Mouse (Mus musculus) hindbrain, embryonic 10.5 days (tissue): ENCODE data around the gene Cdc7. TPM values are rescaled to one million over a fixed set of nuclear protein-coding genes. Genes with fewer than 3 reads are reported as not detected.

Source experiments
- DNase-seq: peaks from one replicate; pipeline ENCODE4 v3.0.0-alpha.2; 2017; ENCODE audit warnings: low spot score
- H3K27ac ChIP-seq: fragments of 300-500 bp; sonication (generic); 2 replicates; pipeline ENCODE4 v1.5.1; 2016; ENCODE audit warnings: mild to moderate bottlenecking, moderate library complexity
- H3K27me3 ChIP-seq: fragments of 300-500 bp; sonication (generic); 2 replicates; pipeline ENCODE4 v1.6.1; 2016; ENCODE audit warnings: mild to moderate bottlenecking; ENCODE audit not compliant: poor library complexity, insufficient read depth, severe bottlenecking
- H3K36me3 ChIP-seq: fragments of 300-500 bp; sonication (generic); 2 replicates; pipeline ENCODE4 v1.6.1; 2016; ENCODE audit warnings: mild to moderate bottlenecking, moderate library complexity
- H3K4me1 ChIP-seq: fragments of 300-500 bp; sonication (generic); replicated peaks from 2 replicates; pipeline ENCODE4 v1.6.1; 2016; ENCODE audit warnings: mild to moderate bottlenecking
- H3K4me3 ChIP-seq: fragments of 300-500 bp; sonication (generic); 2 replicates; pipeline ENCODE4 v1.5.1; 2016; ENCODE audit warnings: mild to moderate bottlenecking, moderate library complexity
- H3K9me3 ChIP-seq: fragments of 300-500 bp; sonication (generic); 2 replicates; pipeline ENCODE4 v1.6.1; 2016; ENCODE audit warnings: mild to moderate bottlenecking, moderate library complexity
- WGBS: fragments of 180-500 bp; shearing (Covaris S2); methylation state at CpG from one replicate; pipeline ENCODE4 v1.1.7; 2016; 5-methylcytosine and 5-hydroxymethylcytosine counted together
- polyA plus RNA-seq: library from polyadenylated mRNA; unstranded; fragments of >200 nt; fragmentation: Nextera tagmentation; extraction: Ambion mirVana; gene quantifications from 2 replicates; pipeline ENCODE4 v1.2.1, GENCODE M21; 2016

Gene Cdc7
- polyA plus RNA-seq, 1 experiment from 2014 or later: 40.2 TPM

DNA sequence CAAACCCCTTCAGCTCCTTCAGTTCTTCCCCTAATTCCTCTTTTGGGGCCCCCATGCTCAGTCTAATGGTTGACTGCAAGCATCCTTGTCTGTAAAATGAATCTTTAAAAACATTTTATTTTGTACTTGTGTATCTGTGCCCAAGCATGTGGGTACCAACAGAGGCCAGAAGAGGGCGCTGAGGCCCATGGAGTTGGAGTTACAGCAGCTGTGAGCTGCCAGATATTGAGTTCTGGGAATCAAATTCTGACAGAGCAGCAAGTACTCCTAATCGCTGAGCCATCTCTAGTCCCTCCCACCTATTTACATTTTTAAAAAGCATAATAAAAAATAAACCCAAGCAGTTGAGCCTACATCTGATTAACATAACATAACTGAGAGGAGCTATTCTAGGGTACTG, 53.4 kb downstream of the Cdc7 start:
- Histone ChIP-seq H3K27me3 (no peaks in the 10 kb centered on the region), H3K36me3 (no peaks in the 10 kb centered on the region), H3K4me1 (peaks cover 35% of the 10 kb centered on the region), H3K9me3 (no peaks in the 10 kb centered on the region), H3K27ac (no peak overlapping the region), H3K4me3 (no peak overlapping the region)
- DNase-seq: no peak
- WGBS: 69% methylated on average over 2 of the region's 2 CpGs

DNA sequence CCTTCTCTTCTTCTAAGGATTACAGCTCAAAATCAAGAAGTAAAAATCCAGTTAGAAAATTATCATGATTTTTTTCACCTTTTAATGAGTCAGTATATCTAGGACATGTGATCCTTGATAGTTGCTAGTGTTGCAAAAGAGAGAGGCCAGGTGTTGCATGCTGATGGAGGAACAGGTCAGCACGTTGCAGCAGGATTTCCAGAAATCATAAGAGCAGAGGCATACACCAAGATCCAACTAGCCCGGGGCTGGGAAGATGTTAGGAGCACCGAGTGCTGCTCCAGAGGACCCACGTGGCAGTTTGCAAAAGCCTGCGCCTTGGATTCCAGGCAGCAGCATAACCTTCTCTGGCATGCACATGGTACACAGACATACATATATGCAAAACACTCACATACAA, 54.9 kb downstream of the Cdc7 start:
- 79% methylated on average over 5 of the region's 5 CpGs for WGBS
- DNase-seq: no peak

DNA sequence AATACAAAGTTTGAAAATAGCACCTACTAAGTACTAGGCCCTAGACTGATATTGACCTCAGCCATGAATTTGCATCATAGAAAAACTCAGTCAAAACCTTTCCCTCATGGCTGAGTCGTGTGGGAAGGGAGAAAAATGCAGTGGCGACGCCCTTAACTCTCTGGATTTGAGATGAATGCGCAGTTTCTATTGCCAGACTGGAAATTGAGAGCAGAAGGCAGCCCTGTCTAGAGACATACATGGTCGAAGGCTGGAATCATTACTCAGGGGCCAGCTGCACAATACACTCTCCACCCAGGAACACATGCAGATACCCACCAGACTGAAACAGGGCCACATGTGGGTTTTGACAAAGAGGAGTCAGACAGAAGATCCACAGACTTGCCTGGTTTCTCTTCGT, 55.8 kb downstream of the Cdc7 start:
- peaks cover 30% of the 10 kb centered on the region for H3K4me1 ChIP-seq
- 64% methylated on average over 6 of the region's 6 CpGs for WGBS
- no peak overlapping the region for H3K4me3 ChIP-seq
- H3K27ac ChIP-seq: peak overlapping the region; percentile 70
- no peaks in the 10 kb centered on the region for H3K36me3 ChIP-seq
- H3K27me3 ChIP-seq: no peaks in the 10 kb centered on the region
- H3K9me3 ChIP-seq: no peaks in the 10 kb centered on the region
- no peak for DNase-seq

More for the DNA sequence above, 54.9 kb downstream of the Cdc7 start:
- no peaks in the 10 kb centered on the region for H3K9me3 ChIP-seq
- peaks cover 34% of the 10 kb centered on the region for H3K4me1 ChIP-seq
- no peaks in the 10 kb centered on the region for H3K36me3 ChIP-seq
- no peak overlapping the region for H3K27ac ChIP-seq
- no peaks in the 10 kb centered on the region for H3K27me3 ChIP-seq
- no peak overlapping the region for H3K4me3 ChIP-seq

DNA sequence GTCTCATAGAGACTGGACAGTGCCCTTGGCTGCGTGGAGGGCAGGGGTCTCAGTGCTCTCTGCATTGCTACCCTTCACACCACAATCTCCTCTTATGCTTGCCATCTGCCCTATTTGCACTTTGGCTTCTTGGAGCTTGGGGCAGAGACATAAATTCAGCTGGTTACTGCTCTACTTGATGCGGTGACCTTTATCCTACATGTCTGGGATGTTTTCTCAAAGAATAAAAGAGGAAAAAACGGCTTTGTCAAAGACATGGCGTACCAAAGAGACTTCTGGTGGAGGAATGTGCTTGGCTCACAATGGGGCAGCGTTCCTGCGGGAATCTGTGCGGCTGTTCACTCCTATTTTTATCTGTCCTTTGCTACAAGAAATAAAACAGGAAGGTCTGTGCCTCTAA, 56.2 kb downstream of the Cdc7 start:
- Histone ChIP-seq H3K36me3 (no peaks in the 10 kb centered on the region), H3K4me1 (peaks cover 26% of the 10 kb centered on the region), H3K4me3 (no peak overlapping the region), H3K9me3 (no peaks in the 10 kb centered on the region), H3K27ac (peak overlapping the region; percentile 70), H3K27me3 (no peaks in the 10 kb centered on the region)
- no peak for DNase-seq
- 49% methylated on average over 7 of the region's 7 CpGs for WGBS

DNA sequence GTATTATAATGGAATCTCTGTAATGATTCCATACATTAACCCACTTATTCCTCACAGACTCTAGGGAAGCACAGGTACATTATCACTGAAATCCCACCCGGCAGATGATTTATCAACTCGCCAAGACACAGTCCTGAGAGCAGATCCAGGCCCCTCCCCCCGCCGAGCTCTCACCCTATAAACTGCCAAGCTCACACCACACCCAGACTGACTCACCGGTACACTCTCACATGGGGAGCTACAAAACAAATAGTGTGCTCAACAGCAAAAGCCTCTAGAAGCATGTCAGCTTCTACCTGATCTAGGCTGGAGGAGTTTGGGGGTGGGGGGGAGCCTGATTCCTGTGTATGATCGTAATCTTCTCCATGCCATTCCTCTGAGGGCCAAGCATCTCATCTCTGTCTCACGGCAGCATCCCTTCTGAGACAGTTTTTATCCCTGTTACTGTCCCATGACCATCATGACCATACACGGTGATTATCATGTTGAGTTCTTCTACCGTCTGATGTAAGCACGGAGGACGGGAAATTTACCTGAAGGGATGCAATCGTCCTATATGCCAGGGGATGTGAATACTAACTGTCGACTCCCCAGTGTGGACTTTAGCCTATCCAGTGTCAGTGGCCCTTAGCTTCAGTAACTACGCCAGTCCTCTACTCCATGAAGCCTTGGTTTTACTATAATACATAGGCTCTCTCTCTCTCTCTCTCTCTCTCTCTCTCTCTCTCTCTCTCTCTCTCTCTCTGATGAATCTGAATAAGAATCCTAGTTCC, 57.4 kb downstream of the Cdc7 start:
- peaks cover 21% of the 10 kb centered on the region for H3K4me1 ChIP-seq
- H3K4me3 ChIP-seq: no peak overlapping the region
- H3K27ac ChIP-seq: no peak overlapping the region
- no peaks in the 10 kb centered on the region for H3K36me3 ChIP-seq
- no peaks in the 10 kb centered on the region for H3K9me3 ChIP-seq
- DNase-seq: no peak
- 95% methylated on average over 14 of the region's 14 CpGs for WGBS
- H3K27me3 ChIP-seq: no peaks in the 10 kb centered on the region

DNA sequence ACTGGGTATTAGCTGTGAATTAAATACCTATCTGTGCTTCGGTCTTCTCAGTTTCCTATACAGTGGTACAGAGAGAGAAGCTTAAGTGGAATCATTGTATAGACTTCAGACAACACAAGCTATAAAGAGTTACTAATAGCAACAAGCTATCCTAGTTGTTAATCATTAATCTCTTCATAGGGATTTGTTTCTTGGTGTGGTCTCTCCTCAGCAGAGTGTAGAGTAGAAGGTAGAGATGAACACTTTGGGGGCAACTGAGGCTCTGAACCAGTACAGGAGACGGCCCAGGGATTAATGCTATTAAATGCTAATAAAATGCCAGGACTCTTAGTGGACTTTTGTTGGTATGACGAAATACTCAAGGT, 57.9 kb downstream of the Cdc7 start:
- Histone ChIP-seq H3K27ac (no peak overlapping the region), H3K27me3 (no peaks in the 10 kb centered on the region), H3K36me3 (no peaks in the 10 kb centered on the region), H3K4me3 (no peak overlapping the region), H3K9me3 (no peaks in the 10 kb centered on the region), H3K4me1 (peaks cover 21% of the 10 kb centered on the region)
- 97% methylated on average over 3 of the region's 3 CpGs for WGBS
- DNase-seq: no peak

DNA sequence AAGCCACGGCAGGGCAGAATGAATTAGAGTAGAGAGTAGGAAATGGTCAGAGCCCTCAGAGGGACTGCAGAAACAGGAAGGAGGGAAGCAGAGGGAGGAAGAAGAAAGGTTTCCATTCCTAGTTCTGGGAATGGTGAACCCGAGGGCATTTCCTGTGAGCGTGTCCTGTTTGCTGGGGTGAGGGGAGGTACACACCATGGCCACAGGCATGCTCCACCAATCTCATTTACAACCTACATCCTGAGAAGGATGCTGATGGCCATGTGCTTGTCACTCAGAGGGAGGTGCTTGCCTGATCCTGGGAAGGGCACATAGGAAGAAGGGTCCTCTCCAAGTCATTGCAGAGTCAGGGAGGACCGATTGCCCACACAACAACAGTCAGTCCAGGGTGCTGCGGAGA, 59.8 kb downstream of the Cdc7 start:
- WGBS: 67% methylated on average over 5 of the region's 5 CpGs
- no peak for DNase-seq

DNA sequence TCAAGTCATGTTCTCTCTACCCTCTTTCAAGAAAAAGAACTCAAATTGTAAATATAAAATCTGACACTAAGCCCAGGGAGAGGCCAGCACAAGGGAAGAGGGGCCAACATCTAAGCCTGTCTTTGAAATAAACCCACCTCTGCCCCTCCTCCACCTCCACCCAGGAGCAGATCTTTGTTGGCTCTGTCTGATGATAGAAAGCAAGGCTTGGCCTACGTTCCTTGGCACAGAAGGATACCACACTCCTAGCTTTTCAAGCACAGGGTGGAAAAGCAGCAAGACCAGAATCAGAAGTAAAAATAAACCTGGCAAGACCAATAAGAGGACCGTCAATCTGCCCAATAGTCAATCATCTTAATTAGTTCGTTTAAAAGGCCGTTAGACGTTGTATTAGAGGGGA, 61.2 kb downstream of the Cdc7 start:
- Histone ChIP-seq H3K4me3 (no peak overlapping the region), H3K9me3 (no peaks in the 10 kb centered on the region), H3K27ac (no peak overlapping the region), H3K27me3 (no peaks in the 10 kb centered on the region), H3K36me3 (no peaks in the 10 kb centered on the region), H3K4me1 (peaks cover 19% of the 10 kb centered on the region)
- WGBS: 85% methylated on average over 5 of the region's 5 CpGs
- no peak for DNase-seq

More for the DNA sequence above, 59.8 kb downstream of the Cdc7 start:
- no peak overlapping the region for H3K4me3 ChIP-seq
- H3K27ac ChIP-seq: peak overlapping the region; percentile 45; the same call in 1 of the 2 replicates
- no peaks in the 10 kb centered on the region for H3K36me3 ChIP-seq
- H3K4me1 ChIP-seq: peaks cover 21% of the 10 kb centered on the region
- no peaks in the 10 kb centered on the region for H3K9me3 ChIP-seq
- no peaks in the 10 kb centered on the region for H3K27me3 ChIP-seq

DNA sequence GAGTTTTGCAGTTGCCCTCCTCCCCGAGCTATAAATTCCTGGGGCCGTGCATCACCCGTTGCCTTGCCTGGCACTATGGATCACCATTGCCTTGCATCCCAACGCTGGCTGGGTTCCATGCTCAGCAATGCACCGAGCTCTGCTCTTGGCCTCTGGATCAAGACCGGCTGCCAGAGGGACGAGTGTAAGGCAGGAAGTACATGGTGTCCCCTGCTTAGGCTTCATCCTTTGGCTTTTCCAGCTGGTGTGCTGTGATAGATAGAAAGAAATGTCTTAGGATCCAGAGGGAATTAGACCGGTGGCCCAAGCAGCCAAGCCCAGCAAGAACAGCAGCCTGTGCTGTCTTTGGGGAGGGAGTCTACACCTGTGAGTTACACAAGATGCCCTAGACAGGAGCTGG, 61.7 kb downstream of the Cdc7 start:
- H3K4me3 ChIP-seq: no peak overlapping the region
- no peaks in the 10 kb centered on the region for H3K27me3 ChIP-seq
- no peak overlapping the region for H3K27ac ChIP-seq
- no peaks in the 10 kb centered on the region for H3K36me3 ChIP-seq
- peaks cover 14% of the 10 kb centered on the region; the same call in 1 of the 2 replicates for H3K4me1 ChIP-seq
- no peak for DNase-seq
- no peaks in the 10 kb centered on the region for H3K9me3 ChIP-seq
- WGBS: 92% methylated on average over 8 of the region's 8 CpGs

DNA sequence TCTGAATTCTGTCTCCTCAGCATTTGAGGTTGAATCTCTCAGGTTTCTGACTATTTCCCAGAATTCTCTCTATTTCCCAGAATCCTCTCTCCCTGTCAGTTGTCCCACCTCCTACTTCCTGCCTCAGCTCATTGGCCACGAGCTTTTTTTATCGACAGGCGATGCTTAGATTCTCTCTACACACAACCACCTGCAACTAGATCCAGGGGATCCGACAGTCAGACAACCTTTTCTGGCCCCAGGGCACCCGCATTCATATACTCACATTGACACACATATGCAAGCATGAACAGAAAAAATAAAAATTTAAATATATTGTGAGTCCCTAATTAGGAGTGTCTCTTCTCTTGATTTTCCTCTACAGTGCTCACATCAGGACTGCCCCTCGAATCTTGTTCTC, 63.5 kb downstream of the Cdc7 start:
- Histone ChIP-seq H3K4me3 (no peak overlapping the region), H3K27me3 (no peaks in the 10 kb centered on the region), H3K27ac (no peak overlapping the region), H3K4me1 (peaks cover 14% of the 10 kb centered on the region; the same call in 1 of the 2 replicates), H3K9me3 (no peaks in the 10 kb centered on the region), H3K36me3 (no peaks in the 10 kb centered on the region)
- no peak for DNase-seq
- WGBS: 86% methylated on average over 6 of the region's 6 CpGs

DNA sequence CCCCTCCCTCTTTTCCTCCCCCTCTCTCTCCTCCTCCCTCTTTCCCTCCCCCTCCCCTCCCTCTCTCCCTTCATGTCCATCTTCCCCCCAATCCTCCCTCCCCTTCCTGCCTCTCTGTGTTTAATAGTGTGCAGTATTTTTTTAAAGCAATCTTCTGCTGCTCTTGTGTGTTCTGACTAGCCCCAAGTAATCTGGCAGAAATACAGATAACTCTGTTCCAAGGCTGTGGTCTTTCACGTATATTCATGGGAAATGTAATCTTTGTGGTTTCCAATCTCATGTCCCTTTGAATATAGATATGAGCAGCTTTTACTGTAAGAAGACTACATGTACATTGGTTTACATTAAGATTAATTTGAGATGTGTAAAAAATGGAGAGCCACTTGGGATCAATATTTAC, 64.4 kb downstream of the Cdc7 start:
- Histone ChIP-seq H3K27ac (no peak overlapping the region), H3K36me3 (no peaks in the 10 kb centered on the region), H3K4me3 (no peak overlapping the region), H3K27me3 (no peaks in the 10 kb centered on the region), H3K9me3 (no peaks in the 10 kb centered on the region), H3K4me1 (peaks cover 14% of the 10 kb centered on the region; the same call in 1 of the 2 replicates)
- no peak for DNase-seq
- WGBS: 67% methylated on average over 1 of the region's 1 CpGs

DNA sequence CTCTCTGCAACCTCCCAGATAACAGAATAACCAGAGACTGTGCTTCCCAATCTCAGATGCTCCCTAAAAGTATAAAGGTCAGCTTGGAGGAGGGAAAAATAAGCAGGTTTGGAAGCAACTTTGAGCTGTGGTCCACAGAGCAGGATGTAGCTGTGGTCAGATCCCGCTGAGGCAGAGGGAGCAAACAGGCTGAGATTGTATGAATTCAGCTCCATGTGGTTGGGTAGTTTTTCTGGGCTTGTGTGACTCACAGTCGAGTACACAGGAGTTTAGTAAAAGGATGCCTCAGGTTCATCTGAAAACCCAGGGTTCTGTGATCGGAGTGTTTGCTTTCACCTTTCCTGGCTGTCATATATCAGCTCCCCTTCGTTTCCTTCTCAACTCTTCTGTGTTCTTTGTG, 65.7 kb downstream of the Cdc7 start:
- Histone ChIP-seq H3K27me3 (no peaks in the 10 kb centered on the region), H3K4me3 (no peak overlapping the region), H3K27ac (no peak overlapping the region), H3K9me3 (no peaks in the 10 kb centered on the region), H3K4me1 (0 out of 2 replicates have a peak, but pooled peaks cover 7% of the 10 kb centered on the region), H3K36me3 (no peaks in the 10 kb centered on the region)
- no peak for DNase-seq
- 77% methylated on average over 4 of the region's 4 CpGs for WGBS

DNA sequence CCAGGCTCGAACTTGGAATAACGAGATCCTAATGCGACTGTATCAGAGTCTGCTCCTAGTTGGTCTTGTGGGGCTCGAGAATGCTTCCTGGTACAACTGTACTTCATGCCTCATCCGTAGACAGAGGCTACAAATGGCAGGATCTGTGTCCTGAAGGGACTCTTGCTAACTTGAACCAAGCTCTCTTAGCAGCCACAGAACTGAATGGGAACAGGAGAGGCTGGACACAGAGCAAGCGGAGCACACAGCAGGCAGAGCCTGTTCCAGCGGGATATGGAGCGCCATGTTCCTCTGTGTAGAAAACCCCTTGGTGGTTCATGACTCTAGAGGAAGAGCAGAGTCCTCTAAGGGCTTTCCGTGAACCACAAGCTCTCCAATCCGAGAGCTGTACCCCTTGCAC, 66.7 kb downstream of the Cdc7 start:
- H3K36me3 ChIP-seq: no peaks in the 10 kb centered on the region
- DNase-seq: no peak
- no peaks in the 10 kb centered on the region for H3K9me3 ChIP-seq
- H3K4me1 ChIP-seq: peaks cover 8% of the 10 kb centered on the region
- no peak overlapping the region for H3K27ac ChIP-seq
- H3K4me3 ChIP-seq: no peak overlapping the region
- no peaks in the 10 kb centered on the region for H3K27me3 ChIP-seq
- 91% methylated on average over 10 of the region's 10 CpGs for WGBS
